Mouse (Mus musculus) forebrain, postnatal 0 days (tissue): Measurements from ENCODE around the gene Cyyr1. TPM values are rescaled to one million over a fixed set of nuclear protein-coding genes. Genes with fewer than 3 reads are reported as not detected.

Source experiments
- ATAC-seq: fragments of 200-750 bp; cut with Nextera tagmentation; 2 replicates; pipeline ENCODE4 v1.8.0; 2017; ENCODE audit warnings: mild to moderate bottlenecking, moderate library complexity
- DNase-seq: peaks from one replicate; pipeline ENCODE4 v3.0.0-alpha.2; 2015
- H3K27ac ChIP-seq: fragments of 300-500 bp; sonication (generic); 2 replicates; pipeline ENCODE4 v1.5.1; 2014; ENCODE audit warnings: low read depth, mild to moderate bottlenecking, antibody characterized with exemption, low read length, moderate library complexity, mixed read lengths
- H3K27me3 ChIP-seq: fragments of 300-500 bp; sonication (generic); 2 replicates; pipeline ENCODE4 v1.6.1; 2014; ENCODE audit warnings: mild to moderate bottlenecking, low read length, mixed read lengths; ENCODE audit not compliant: insufficient read depth
- H3K36me3 ChIP-seq: fragments of 300-500 bp; sonication (generic); 2 replicates; pipeline ENCODE4 v1.6.1; 2014; ENCODE audit warnings: mild to moderate bottlenecking, moderate library complexity; ENCODE audit not compliant: insufficient read depth
- H3K4me1 ChIP-seq: fragments of 300-500 bp; sonication (generic); 2 replicates; pipeline ENCODE4 v1.6.1; 2014; ENCODE audit warnings: antibody characterized with exemption; ENCODE audit not compliant: insufficient read depth
- H3K4me2 ChIP-seq: fragments of 300-500 bp; sonication (generic); 2 replicates; pipeline ENCODE4 v1.6.1; 2014; ENCODE audit warnings: low read depth, mild to moderate bottlenecking, moderate library complexity
- H3K4me3 ChIP-seq: fragments of 300-500 bp; sonication (generic); 2 replicates; pipeline ENCODE4 v1.5.1; 2014; ENCODE audit warnings: low read depth, low read length, mixed read lengths
- H3K9ac ChIP-seq: fragments of 300-500 bp; sonication (generic); 2 replicates; pipeline ENCODE4 v1.6.1; 2014; ENCODE audit warnings: mild to moderate bottlenecking
- H3K9me3 ChIP-seq: fragments of 300-500 bp; sonication (generic); 2 replicates; pipeline ENCODE4 v1.6.1; 2016; ENCODE audit warnings: low read length
- CTCF ChIP-seq: sonication (generic); IDR thresholded peaks from 2 replicates; pipeline ENCODE4 v1.5.1; 2016; ENCODE audit warnings: antibody characterized with exemption, control low read depth, low read depth
- WGBS: fragments of 180-500 bp; shearing (Covaris S2); extraction: QIAGEN DNeasy Blood & Tissue Kit; methylation state at CpG from one replicate; pipeline ENCODE4 v1.1.7; 2014; 5-methylcytosine and 5-hydroxymethylcytosine counted together
- polyA plus RNA-seq: library from polyadenylated mRNA; unstranded; fragments of >200 nt; fragmentation: Nextera tagmentation; extraction: Ambion mirVana; gene quantifications from 2 replicates; pipeline ENCODE4 v1.2.1, GENCODE M21; 2015
- total RNA-seq: library from RNA; depleted of rRNA; stranded (reverse); fragments of >200 nt; gene quantifications from 2 replicates; pipeline ENCODE4 v1.2.3, GENCODE M21; 2014

Gene Cyyr1
- total and polyA plus RNA-seq, 2 experiments from 2014 or later = 1.3 to 2.1 TPM

DNA sequence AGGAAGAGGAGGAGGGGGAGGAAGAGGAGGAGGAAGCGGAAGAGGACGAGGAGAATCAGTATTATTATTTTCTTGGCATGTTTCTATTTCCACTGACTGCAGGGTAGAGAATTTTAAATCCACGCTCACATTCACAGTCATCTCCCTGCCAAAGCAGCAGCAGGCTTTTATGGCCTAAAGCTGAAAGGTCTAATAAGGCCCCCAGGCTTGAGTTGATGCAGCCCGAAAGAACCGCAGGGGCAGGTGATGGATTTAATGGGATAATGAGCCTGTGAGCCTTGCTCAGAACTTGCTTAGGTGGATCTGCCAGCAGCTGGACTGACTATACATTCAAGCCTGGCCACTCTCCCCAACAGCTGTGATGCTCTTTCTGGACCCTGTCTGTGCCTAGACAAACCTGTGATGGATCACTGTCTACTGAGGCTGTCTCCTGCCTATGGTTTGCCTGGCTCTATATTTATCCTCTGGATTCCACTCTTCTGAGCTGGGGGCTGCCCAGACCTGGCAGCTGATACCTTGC, 78.6 kb downstream of the Cyyr1 start:
- WGBS = 46% methylated on average over 5 of the region's 5 CpGs
- no peak for TF ChIP-seq CTCF
- H3K27me3 ChIP-seq = no peaks in the 10 kb centered on the region
- no peaks in the 10 kb centered on the region for H3K4me1 ChIP-seq
- no peaks in the 10 kb centered on the region for H3K9me3 ChIP-seq
- no peak overlapping the region for H3K4me3 ChIP-seq
- ATAC-seq = no peak
- no peak overlapping the region for H3K4me2 ChIP-seq
- H3K27ac ChIP-seq = no peak overlapping the region
- DNase-seq = no peak
- H3K9ac ChIP-seq = no peak overlapping the region
- no peaks in the 10 kb centered on the region for H3K36me3 ChIP-seq

DNA sequence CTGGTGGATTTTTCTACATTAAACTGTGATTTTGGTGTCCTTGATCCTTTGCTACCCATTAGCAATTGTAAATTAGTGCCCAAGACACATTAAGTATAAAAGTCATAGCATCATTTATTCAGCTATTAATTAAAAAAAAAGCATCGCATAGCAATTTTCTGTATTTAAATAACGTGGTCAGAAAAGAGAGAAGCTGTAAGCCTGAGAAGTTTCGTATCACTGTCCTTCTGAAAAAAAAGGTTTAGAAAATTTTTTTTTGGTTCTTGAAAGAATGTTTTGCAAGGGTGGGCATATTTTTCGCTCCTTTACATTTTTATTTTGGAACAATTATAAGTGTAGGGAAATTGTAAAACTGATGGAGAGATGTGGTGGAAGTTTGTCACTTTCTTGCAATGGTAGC, 83.1 kb downstream of the Cyyr1 start:
- no peak overlapping the region for H3K27ac ChIP-seq
- no peaks in the 10 kb centered on the region for H3K9me3 ChIP-seq
- WGBS = 79% methylated on average over 4 of the region's 4 CpGs
- H3K27me3 ChIP-seq = no peaks in the 10 kb centered on the region
- no peak overlapping the region for H3K4me2 ChIP-seq
- no peak for ATAC-seq
- no peak for TF ChIP-seq CTCF
- H3K36me3 ChIP-seq = no peaks in the 10 kb centered on the region
- no peak overlapping the region for H3K9ac ChIP-seq
- no peak overlapping the region for H3K4me3 ChIP-seq
- DNase-seq = no peak
- H3K4me1 ChIP-seq = no peaks in the 10 kb centered on the region

DNA sequence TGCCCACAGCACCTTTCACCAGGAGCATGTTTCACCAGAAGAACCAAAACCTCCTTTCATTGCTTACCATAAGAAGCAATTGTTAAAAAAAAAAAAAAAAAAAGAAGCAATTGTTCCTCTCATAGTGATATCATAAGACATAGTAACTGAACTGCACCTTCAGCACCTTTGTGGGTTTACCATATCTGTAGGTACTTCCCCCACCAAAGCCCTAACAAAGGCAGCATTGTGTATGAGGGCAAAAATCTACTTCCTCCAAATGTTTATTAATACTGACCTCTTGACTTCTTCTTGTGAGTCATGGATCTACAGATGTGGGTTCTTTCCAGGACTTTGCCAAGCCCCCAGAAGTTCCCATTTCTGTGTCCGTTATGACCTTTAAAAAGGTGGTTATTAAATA, 98.2 kb downstream of the Cyyr1 start:
- no peak overlapping the region for H3K4me3 ChIP-seq
- no peak overlapping the region for H3K9ac ChIP-seq
- 96% methylated on average over 1 of the region's 1 CpGs for WGBS
- H3K27ac ChIP-seq = no peak overlapping the region
- ATAC-seq (no peak), DNase-seq (no peak)
- H3K4me2 ChIP-seq = no peak overlapping the region
- no peaks in the 10 kb centered on the region for H3K4me1 ChIP-seq
- no peaks in the 10 kb centered on the region for H3K27me3 ChIP-seq
- TF ChIP-seq CTCF = no peak
- H3K9me3 ChIP-seq = no peaks in the 10 kb centered on the region
- no peaks in the 10 kb centered on the region for H3K36me3 ChIP-seq

DNA sequence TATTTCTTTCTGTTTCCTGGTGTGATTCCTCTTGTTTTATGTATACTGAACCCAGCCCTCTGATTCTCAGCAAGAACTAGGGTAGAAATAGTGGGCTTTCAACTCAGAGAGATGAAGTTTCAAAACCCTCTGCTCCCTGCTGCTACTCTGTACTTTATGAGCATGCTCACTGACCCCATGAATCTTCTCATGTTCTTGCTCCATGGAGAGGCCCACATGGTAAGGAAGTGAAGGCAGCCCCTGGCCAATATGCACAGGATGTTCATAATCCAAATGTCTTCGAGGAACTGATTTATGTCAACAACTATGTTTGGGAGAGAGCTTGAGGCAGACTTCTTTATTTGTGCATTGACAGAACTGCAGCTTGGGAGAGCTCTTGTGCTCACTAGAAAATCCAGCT, 106.9 kb downstream of the Cyyr1 start:
- no peak for DNase-seq

DNA sequence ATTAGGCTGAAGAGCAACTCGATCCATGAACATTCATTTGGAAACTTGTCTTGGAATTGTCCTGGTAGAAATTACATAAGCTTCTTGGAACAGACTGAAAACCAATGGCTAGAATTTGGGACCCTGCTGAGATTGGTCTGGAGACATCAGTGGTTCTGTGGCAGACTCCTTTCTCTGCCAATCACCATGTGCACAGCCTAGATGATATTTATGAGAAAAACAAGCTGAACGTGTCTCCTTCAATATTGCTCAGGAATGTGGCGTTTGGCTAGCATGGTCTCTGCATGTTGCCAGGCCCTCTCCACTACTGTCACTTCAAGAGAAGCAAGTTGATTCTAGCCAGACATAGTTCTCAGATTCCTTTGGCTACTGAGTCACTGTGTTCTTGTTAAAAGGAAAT, 107.4 kb downstream of the Cyyr1 start:
- DNase-seq (no peak), ATAC-seq (no peak)
- 70% methylated on average over 3 of the region's 3 CpGs for WGBS
- no peak for TF ChIP-seq CTCF
- Histone ChIP-seq H3K27me3 (no peaks in the 10 kb centered on the region), H3K9ac (no peak overlapping the region), H3K36me3 (no peaks in the 10 kb centered on the region), H3K27ac (no peak overlapping the region), H3K4me2 (no peak overlapping the region), H3K4me1 (no peaks in the 10 kb centered on the region), H3K4me3 (no peak overlapping the region), H3K9me3 (no peaks in the 10 kb centered on the region)

More for the DNA sequence above, 106.9 kb downstream of the Cyyr1 start:
- Histone ChIP-seq H3K27ac (no peak overlapping the region), H3K9ac (no peak overlapping the region), H3K4me2 (no peak overlapping the region), H3K9me3 (no peaks in the 10 kb centered on the region), H3K4me3 (no peak overlapping the region), H3K4me1 (no peaks in the 10 kb centered on the region), H3K27me3 (no peaks in the 10 kb centered on the region), H3K36me3 (no peaks in the 10 kb centered on the region)
- 87% methylated on average over 1 of the region's 1 CpGs for WGBS
- ATAC-seq = no peak
- no peak for TF ChIP-seq CTCF

DNA sequence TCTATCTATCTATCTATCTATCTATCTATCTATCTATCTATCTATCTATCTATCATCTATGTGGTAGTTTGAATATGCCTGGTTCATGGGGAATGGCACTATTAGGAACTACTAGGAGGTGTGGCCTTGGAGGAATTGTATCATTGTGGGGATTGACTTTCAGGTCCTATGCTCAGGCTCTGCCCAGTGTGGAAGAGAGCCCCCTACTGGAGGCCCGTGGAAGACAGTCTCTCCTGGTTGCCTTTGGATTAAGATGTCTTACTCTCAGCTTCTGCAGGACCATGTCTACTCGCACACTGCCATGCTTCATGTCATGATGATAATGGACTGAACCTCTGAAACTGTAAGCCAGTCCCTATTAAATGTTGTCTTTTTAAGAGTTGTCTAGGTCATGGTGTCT, 117.8 kb downstream of the Cyyr1 start:
- ATAC-seq (no peak), DNase-seq (no peak)
- H3K9me3 ChIP-seq = no peaks in the 10 kb centered on the region
- WGBS = 67% methylated on average over 2 of the region's 2 CpGs
- H3K4me1 ChIP-seq = no peaks in the 10 kb centered on the region
- H3K9ac ChIP-seq = no peak overlapping the region
- H3K36me3 ChIP-seq = no peaks in the 10 kb centered on the region
- H3K4me3 ChIP-seq = no peak overlapping the region
- H3K27me3 ChIP-seq = no peaks in the 10 kb centered on the region
- no peak overlapping the region for H3K4me2 ChIP-seq
- H3K27ac ChIP-seq = no peak overlapping the region
- no peak for TF ChIP-seq CTCF

DNA sequence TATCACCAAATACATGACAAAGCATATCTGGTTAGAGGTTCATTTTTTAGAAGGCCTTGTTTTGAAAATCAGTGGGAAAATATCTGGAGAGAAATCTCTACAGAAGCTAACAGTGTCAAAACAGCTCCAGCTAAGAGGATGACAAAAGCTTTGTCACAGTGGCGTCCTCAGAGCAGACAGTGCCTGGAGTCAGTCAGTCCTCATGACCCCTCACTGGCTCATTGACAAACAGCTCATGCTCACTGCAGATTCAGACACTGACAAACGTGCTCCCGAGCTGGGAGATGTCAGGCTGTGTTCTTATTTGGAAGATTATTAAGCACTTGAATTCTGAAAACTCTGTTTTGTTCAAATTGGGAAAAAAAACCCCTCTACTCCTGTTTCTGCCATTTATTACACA, 124.0 kb downstream of the Cyyr1 start:
- Histone ChIP-seq H3K36me3 (no peaks in the 10 kb centered on the region), H3K9me3 (no peaks in the 10 kb centered on the region), H3K4me2 (no peak overlapping the region), H3K9ac (no peak overlapping the region), H3K4me1 (no peaks in the 10 kb centered on the region), H3K27ac (no peak overlapping the region), H3K27me3 (no peaks in the 10 kb centered on the region), H3K4me3 (no peak overlapping the region)
- ATAC-seq (no peak), DNase-seq (no peak)
- TF ChIP-seq CTCF = no peak
- WGBS = 38% methylated on average over 3 of the region's 3 CpGs

DNA sequence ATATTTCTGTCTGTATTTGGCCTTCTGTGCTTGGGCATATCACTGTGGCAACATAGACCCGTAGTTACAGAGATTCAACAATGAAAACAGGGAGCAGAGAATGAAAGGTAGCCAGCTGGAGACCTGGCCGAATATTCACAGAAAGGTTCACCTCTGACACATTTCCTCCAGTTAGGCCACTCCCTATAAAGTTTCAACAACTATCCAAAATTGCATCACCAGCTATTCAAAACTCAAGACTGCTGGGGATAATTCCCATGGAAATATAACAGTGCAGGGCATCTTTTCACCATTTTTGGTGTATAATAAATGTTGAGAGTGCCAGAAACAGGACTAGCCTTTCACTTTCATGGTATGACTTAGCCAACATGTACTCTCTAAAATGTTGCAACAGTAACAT, 130.3 kb downstream of the Cyyr1 start:
- Histone ChIP-seq H3K27me3 (no peaks in the 10 kb centered on the region), H3K4me3 (no peak overlapping the region), H3K27ac (no peak overlapping the region), H3K4me2 (no peak overlapping the region), H3K36me3 (no peaks in the 10 kb centered on the region), H3K9me3 (no peaks in the 10 kb centered on the region), H3K4me1 (no peaks in the 10 kb centered on the region), H3K9ac (no peak overlapping the region)
- no peak for TF ChIP-seq CTCF
- WGBS = 67% methylated on average over 2 of the region's 2 CpGs
- ATAC-seq = no peak
- DNase-seq = no peak
